Mouse (Mus musculus) gastrocnemius, postnatal 36 days (tissue): Measurements from ENCODE around the gene Ddx58. TPM values are rescaled to one million over a fixed set of nuclear protein-coding genes. Genes with fewer than 3 reads are reported as not detected.

Experiments used
- DNase-seq, 2 experiments: peaks; one replicate each; pipeline ENCODE4 v3.0.0; 2022
- intact Hi-C: fragments of 180-260 bp; cut with DNase I; formaldehyde crosslinking; loops from one replicate; pipeline ENCODE4 v1.15.1; 2025
- total RNA-seq, 2 experiments: library from RNA; stranded (reverse); gene quantifications; 2 replicates each; pipeline ENCODE4 v1.2.3; 2021

Gene Ddx58
- total RNA-seq, 2 experiments from 2014 or later = 2.1 to 3.0 TPM

- DNase-seq = no peak
- intact Hi-C loops = no loop called here
These were observed 47.4 kb downstream of the Ddx58 start for GRCm38 (mm10) chr4:40192246-40192645.

- DNase-seq = no peak
- intact Hi-C loops = loop anchor here (10.0 kb wide), 1 partner anchor 53 kb away; no protein-coding TSS in a partner anchor
These were observed 51.7 kb downstream of the Ddx58 start for GRCm38 (mm10) chr4:40187956-40188355.

- DNase-seq = no peak
- intact Hi-C loops = loop anchor here (5.0 to 10.0 kb wide), 3 partner anchors 50 to 103 kb away; partner anchors contain the start of genes Smim27 and Topors
These were observed 55.2 kb downstream of the Ddx58 start for GRCm38 (mm10) chr4:40184470-40184869.

- DNase-seq = no peak
- intact Hi-C loops = loop anchor here (5.0 to 10.0 kb wide), 3 partner anchors 49 to 104 kb away; partner anchors contain the start of genes Smim27 and Topors
These were observed 55.8 kb downstream of the Ddx58 start for GRCm38 (mm10) chr4:40183781-40184180.

GRCm38 (mm10) chr4:40182651-40183320 lies 56.8 kb downstream of the Ddx58 start:
- peak; percentile 33 to 36 for DNase-seq
- intact Hi-C loops = loop anchor here (5.0 to 10.0 kb wide), 3 partner anchors 48 to 105 kb away; partner anchors contain the start of genes Smim27 and Topors

- no peak for DNase-seq
- intact Hi-C loops = loop anchor here (5.0 to 10.0 kb wide), 3 partner anchors 47 to 106 kb away; partner anchors contain the start of genes Smim27 and Topors
These were observed 57.9 kb downstream of the Ddx58 start for GRCm38 (mm10) chr4:40181681-40182080.

GRCm38 (mm10) chr4:40180046-40180445 lies 59.6 kb downstream of the Ddx58 start:
- intact Hi-C loops = loop anchor here (5.0 to 10.0 kb wide), 3 partner anchors 45 to 107 kb away; partner anchors contain the start of genes Smim27 and Topors
- no peak for DNase-seq

GRCm38 (mm10) chr4:40178584-40178983 lies 61.0 kb downstream of the Ddx58 start:
- DNase-seq = no peak
- intact Hi-C loops = no loop called here

- no peak for DNase-seq
- intact Hi-C loops = no loop called here
These were observed 65.3 kb downstream of the Ddx58 start for GRCm38 (mm10) chr4:40174321-40174720.

- DNase-seq = no peak
- intact Hi-C loops = no loop called here
These were observed 67.3 kb downstream of the Ddx58 start for GRCm38 (mm10) chr4:40172336-40172735.

- no peak for DNase-seq
- intact Hi-C loops = no loop called here
These were observed 68.2 kb downstream of the Ddx58 start for GRCm38 (mm10) chr4:40171477-40171876.

GRCm38 (mm10) chr4:40163646-40164045 lies 76.0 kb downstream of the Ddx58 start:
- no peak for DNase-seq
- intact Hi-C loops = no loop called here

- DNase-seq = no peak
- intact Hi-C loops = no loop called here
These were observed 78.8 kb downstream of the Ddx58 start for GRCm38 (mm10) chr4:40160591-40161434.

- DNase-seq = no peak
These were observed 81.4 kb downstream of the Ddx58 start for GRCm38 (mm10) chr4:40158224-40158540.

GRCm38 (mm10) chr4:40157500-40158223 lies 82.0 kb downstream of the Ddx58 start:
- no peak for DNase-seq
- intact Hi-C loops = no loop called here

More at GRCm38 (mm10) chr4:40158224-40158540, 81.4 kb downstream of the Ddx58 start:
- intact Hi-C loops = no loop called here

- intact Hi-C loops = no loop called here
- DNase-seq = no peak
These were observed 82.8 kb downstream of the Ddx58 start for GRCm38 (mm10) chr4:40156582-40157499.

- peak in 1 of 2 experiments; percentile 21 for DNase-seq
- intact Hi-C loops = no loop called here
These were observed 83.5 kb downstream of the Ddx58 start for GRCm38 (mm10) chr4:40156153-40156552.

- intact Hi-C loops = no loop called here
- DNase-seq = no peak
These were observed 84.1 kb downstream of the Ddx58 start for GRCm38 (mm10) chr4:40155467-40155999.

GRCm38 (mm10) chr4:40154751-40155150 lies 84.9 kb downstream of the Ddx58 start:
- no peak for DNase-seq
- intact Hi-C loops = no loop called here
